Mouse (Mus musculus): ENCODE data around the gene Rnd2.
"Not testable (repeated sequence)": the region's sequence is repeated elsewhere in the genome, so short reads cannot be mapped to it uniquely, and the experiment has no call there.

Rnd2 gene

DNA sequence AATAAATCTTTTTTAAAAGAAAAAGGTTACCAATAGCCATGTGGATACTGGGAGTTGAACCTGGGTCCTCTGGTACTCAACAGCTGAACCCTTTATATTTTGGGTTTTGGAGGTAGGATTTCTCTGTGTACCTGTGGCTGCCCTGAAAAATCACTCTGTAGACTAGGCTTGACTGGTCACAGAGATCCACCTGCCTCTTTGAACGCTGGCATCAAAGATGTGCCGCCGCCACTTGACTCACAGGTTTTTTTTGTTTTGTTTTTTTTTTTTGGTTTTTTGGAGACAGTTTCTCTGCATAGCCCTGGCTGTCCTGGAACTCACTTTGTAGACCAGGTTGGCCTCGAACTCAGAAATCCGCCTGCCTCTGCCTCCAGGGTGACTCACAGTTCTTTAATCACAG lies 17.0 kb upstream of the Rnd2 start:
- no peak for DNase-seq

DNA sequence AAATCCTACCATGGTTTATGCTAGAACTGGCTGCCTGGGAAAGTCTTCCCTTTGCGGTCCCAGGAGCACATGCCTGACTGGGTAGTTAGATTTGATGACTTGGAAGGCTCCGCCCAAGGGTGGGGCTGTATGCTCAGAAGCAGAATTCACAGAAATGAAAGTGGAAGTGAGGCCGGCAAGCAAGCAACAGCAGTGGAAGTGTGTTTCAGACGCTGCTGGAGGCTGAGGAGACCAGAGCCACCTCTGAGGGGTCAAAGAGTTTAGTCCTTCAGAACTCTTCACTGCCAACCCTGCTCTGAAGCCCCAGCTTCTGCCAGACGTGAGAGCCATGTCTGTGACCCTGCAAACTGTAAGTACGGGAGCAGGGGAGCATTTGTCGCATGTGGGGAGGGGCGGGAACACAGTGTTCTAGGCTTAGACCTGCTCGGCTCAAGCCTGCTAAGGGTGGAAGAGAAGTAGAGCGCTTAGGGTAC lies 16.5 kb upstream of the Rnd2 start, which contains the start of gene Ifi35:
Gene Ifi35, plus strand, starts transcription at position 134 of the 473 bp plus-strand sequence.
- peak; percentile 90 for DNase-seq

- no peak for DNase-seq
Measured at GRCm38 (mm10) chr11:101448899-101449298, 15.9 kb upstream of the Rnd2 start.

DNA sequence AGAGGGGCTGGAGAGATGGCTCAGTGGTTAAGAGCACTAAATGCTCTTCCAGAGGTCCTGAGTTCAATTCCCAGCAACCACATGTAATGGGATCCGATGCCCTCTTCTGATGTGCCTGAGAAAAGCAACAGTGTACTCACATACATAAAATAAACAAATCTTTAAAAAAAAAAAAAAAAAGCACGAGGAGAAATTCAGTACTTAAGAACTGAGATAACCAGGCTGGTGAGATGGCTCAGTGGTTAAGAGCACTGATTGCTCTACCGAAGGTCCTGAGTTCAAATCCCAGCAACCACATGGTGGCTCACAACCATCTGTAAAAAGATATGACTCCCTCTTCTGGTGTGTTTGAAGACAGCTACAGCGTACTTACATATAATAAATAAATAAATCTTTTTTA lies 15.2 kb upstream of the Rnd2 start:
- not testable (repeated sequence) for DNase-seq

- DNase-seq = no peak
Measured at GRCm38 (mm10) chr11:101450394-101450793, 14.4 kb upstream of the Rnd2 start.

DNA sequence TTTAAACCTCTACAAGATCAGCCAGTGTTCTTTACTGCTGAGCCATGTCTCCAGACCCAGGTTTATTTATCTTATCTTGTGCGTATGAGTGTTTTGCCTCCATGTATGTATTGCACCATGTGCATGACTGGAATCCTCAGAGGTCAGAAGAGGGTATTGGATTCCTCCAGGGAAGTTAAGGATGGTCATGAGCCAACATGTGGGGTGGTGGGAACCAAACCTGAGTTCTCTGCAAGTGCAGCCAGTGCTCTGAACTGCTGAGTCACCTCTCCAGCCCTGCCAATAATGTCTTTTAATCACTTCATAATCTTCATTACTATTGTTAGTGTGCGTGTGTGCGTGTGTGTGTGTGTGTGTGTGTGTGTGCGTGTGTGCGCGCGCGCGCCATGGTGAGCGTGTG lies 13.3 kb upstream of the Rnd2 start:
- no peak for DNase-seq

DNA sequence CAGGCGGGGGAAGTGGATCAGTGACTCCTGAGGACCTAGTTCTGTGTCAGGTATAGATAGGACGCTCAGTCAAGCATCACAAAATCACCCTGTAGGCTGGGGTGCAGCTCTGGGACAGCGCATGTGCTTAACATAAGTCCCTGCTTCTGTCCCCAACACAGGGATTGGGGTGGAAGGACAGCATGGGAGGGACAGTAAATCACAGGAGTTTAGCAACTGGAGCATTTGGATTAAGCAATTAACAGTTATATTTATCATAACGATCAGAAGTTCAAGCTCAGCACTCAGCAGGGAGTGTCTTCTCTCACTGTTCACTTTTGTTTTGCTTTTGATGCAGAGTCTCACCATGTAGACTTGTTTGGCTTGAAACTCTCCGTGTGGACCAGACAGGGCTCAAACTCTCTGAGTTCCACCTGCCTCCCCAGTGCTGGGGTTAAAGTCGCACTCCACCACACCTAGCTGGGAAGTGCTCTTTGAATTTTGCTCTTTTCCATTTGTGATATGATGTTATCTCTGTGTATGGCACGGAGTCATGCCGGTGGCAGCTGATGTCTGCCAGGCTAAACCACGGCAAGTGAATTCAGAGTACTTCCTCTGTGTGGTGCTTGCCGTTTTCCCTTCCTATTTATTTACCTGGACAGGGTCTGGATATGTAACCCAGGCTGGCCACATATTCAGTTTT lies 12.6 kb upstream of the Rnd2 start:
- DNase-seq = no peak

GRCm38 (mm10) chr11:101454702-101455101 lies 10.1 kb upstream of the Rnd2 start:
- peak; percentile 27 for DNase-seq

DNA sequence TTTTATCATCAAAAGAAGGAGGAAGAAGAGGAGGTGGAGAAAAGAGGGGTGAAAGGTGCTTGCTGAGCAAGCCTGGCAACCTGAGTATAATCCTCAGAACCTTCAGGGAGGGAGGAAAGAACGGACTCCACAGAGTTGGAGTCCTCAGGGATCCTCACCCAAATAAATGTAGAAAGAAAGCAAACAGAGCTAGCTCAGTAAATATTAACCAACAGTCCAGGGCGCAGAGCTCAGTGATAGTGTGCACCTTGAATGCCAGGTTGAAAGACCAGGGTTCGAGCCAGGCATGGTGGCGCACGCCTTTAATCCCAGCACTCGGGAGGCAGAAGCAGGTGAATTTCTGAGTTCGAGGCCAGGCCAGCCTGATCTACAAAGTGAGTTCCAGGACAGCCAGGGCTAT lies 9.2 kb upstream of the Rnd2 start:
- no peak for DNase-seq

GRCm38 (mm10) chr11:101457631-101458030 lies 7.2 kb upstream of the Rnd2 start:
- no peak for DNase-seq

- DNase-seq = no peak
Measured at GRCm38 (mm10) chr11:101458217-101458616, 6.6 kb upstream of the Rnd2 start.

DNA sequence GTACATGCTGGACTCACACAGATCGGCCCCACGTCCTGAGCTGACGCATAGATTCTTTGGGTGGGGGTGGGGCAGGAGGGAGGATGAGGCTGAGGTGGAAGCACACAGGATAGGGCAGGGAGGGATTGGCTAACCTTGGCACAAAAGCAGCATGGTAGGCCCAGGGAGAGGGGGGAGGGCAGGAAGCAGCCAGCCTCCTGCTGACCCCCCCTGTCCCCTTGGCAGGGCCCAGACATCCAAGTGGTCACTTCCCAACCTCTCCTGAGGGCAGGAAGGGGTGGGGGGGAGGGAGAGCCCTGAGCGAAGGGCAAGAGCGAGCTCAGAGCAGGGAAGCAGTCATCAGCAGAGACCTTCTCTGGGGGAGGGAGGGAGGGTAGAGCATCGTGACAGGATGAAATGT lies 5.1 kb upstream of the Rnd2 start:
- peak; percentile 68 for DNase-seq

DNA sequence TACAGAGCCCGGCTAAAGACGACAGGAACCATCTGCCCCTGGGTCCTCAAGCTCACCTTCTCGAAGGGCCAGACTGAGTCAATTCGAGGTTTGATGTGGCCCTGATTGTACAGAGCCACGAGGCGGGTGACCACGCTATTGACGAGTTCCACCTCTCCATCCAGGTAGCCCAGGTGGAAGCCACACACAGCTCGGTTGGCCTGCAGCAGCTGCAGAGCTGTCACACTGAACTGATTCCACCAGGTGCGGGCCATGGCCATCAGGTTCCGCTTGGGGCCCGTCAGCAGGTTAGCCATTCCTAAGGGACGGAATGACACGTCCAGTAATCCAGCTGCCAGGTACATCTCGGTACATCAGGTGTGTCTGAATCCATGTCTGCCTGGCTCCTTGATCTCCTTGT lies 4.5 kb upstream of the Rnd2 start:
- DNase-seq = no peak

GRCm38 (mm10) chr11:101462141-101462540 lies 2.7 kb upstream of the Rnd2 start:
- DNase-seq = no peak

GRCm38 (mm10) chr11:101462583-101463440 lies 2.0 kb upstream of the Rnd2 start:
- DNase-seq = no peak

GRCm38 (mm10) chr11:101465101-101465868 lies 486 bp downstream of the Rnd2 start:
- peak; percentile 70 for DNase-seq

DNA sequence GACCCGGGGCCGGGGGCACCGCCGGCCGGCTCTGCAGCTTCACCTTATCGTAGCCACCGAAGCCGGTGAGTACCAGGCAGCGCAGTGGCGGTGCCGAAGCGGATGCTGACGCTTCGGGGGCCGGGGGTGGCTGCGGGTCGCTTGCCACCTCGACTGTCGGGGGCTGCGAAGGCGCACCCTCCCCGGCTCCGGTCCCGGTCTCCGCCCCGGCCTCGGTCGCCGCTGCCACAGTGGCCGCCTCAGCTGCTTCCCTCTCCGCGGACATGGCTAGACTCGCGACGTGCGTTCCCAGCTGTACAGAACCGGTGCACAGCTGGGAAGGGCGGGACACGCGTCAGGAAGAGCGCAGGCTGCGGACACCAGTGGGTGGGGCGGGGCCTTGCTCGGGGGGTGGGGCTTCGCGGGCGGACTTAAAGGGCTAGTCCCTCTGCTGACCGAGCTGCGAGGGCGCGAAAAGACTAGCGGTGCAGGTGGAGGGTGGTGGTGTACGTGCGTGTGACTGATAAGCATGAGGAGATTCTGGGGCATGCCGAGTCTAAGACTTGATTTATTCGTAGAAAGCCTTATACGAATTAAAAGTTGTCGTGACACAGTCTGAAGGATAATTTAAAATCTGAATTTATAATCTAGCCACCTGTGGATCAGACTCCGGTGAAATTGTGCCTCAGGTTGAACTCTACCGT lies 1.2 kb downstream of the Rnd2 start, which contains the start of gene Vat1:
Gene Vat1, minus strand, starts transcription at position 362 of the 683 bp plus-strand sequence.
- DNase-seq = peak; percentile 84

DNA sequence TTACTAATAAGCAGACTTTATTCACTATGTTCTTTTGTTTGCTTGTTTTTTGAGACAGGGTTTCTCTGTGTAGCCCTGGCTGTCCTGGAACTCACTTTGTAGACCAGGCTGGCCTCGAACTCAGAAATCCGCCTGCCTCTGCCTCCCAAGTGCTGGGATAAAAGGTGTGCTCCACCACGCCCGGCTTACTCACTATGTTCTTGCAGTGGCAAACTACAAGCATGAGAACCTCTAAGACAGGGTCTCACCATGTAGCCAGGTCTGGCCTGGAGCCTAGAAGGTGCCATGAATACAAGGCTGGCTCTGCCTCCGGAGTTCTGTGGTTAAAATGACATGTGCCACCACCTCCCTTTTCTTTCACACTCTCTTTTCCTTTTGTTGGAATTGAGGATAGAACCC lies 1.8 kb downstream of the Rnd2 start:
- DNase-seq = not testable (repeated sequence)

- DNase-seq = peak; percentile 83
Measured at GRCm38 (mm10) chr11:101467477-101468262, 2.9 kb downstream of the Rnd2 start.

GRCm38 (mm10) chr11:101468263-101468688 lies 3.5 kb downstream of the Rnd2 start:
- DNase-seq = no peak

- DNase-seq = peak; percentile 9
Measured at GRCm38 (mm10) chr11:101468731-101469130, 3.9 kb downstream of the Rnd2 start.

GRCm38 (mm10) chr11:101469155-101469554 lies 4.4 kb downstream of the Rnd2 start:
- DNase-seq = no peak

Measured in kidney, postnatal 14 days (tissue).